In genomic region chr7:24111772-24112155, GRCm38 (mm10) we compare ENCODE assay signal across 9 mouse cellular contexts. TPM values are rescaled to one million over a fixed set of nuclear protein-coding genes. Genes with fewer than 3 reads are reported as not detected.
DNase-seq lines count a peak whose midpoint lies in the region; ATAC-seq and TF ChIP-seq lines count a peak whose summit lies in the region.
"Had no signal": no experiment of that assay in that cellular context is flagged by ENCODE, and none has a peak within 500 bp of the region (broad histone marks: within the 10 kb centered on the region; RNA-seq: fewer than 3 reads in every experiment).

No protein-coding gene starts in this region.

- H3K27me3 ChIP-seq in heart, embryonic 13.5 days (replicated peaks) = no peaks in the 10 kb centered on the region
- no peaks in the 10 kb centered on the region for H3K27me3 ChIP-seq in Patski
- no peaks in the 10 kb centered on the region for H3K27me3 ChIP-seq in hindbrain, embryonic 10.5 days (ENCODE audit: insufficient read depth, poor library complexity, severe bottlenecking)
- H3K27me3 ChIP-seq in liver, postnatal 0 days (ENCODE audit: insufficient read depth, low read length) = no peaks in the 10 kb centered on the region
- H3K27me3 ChIP-seq: CH12.LX had no signal

- in situ Hi-C loops in Patski (cut with MboI; ENCODE audit: low pct_unique_long_range_greater_than_20kb) = no loop called here

- 4% methylated on average over 9 of the region's 9 CpGs for WGBS in heart, embryonic 13.5 days
- 5% methylated on average over 9 of the region's 9 CpGs for WGBS in hindbrain, embryonic 10.5 days
- whole genome bisulfite sequencing in liver, postnatal 0 days (ENCODE audit: insufficient replicate concordance) = 22% methylated on average over 9 of the region's 9 CpGs

- H3K36me3 ChIP-seq in heart, embryonic 13.5 days = peaks cover 33% of the 10 kb centered on the region
- H3K36me3 ChIP-seq in hindbrain, embryonic 10.5 days = peaks cover 31% of the 10 kb centered on the region
- peaks cover 9% of the 10 kb centered on the region for H3K36me3 ChIP-seq in liver, postnatal 0 days (replicated peaks; ENCODE audit: insufficient read depth, low read length)

- H3K4me3 ChIP-seq in heart, embryonic 13.5 days = peak overlapping the region; percentile 83
- H3K4me3 ChIP-seq in hindbrain, embryonic 10.5 days = peak overlapping the region; percentile 72
- peak overlapping the region; percentile 56 for H3K4me3 ChIP-seq in liver, postnatal 0 days (ENCODE audit: low read depth, low read length)

- H3K4me2 ChIP-seq in heart, embryonic 13.5 days = peak overlapping the region; percentile 85
- peak overlapping the region; percentile 79 for H3K4me2 ChIP-seq in liver, postnatal 0 days (ENCODE audit: low read depth, low read length)

- POLR2A ChIA-PET in Patski (lab: Charles Lee) = interaction anchor here (0.6 kb wide), 1 partner anchor 436 kb away, joined by 5 read pairs; no protein-coding TSS in a partner anchor

- peak overlapping the region; percentile 89 for H3K9ac ChIP-seq in heart, embryonic 13.5 days
- no peak overlapping the region; the same call in 1 of the 2 replicates for H3K9ac ChIP-seq in liver, postnatal 0 days (replicated peaks)

- no peak for TF ChIP-seq CTCF in Patski (IDR thresholded peaks at IDR 0.05)
- TF ChIP-seq CTCF in liver, postnatal 0 days (IDR thresholded peaks at IDR 0.05; ENCODE audit: low read depth) = no peak

- no peak for DNase-seq in heart, adult 8-10 months (ENCODE audit: low spot score)
- DNase-seq in Patski (ENCODE audit: low read depth, low spot score) = no peak
- DNase-seq in hindbrain, embryonic 10.5 days (ENCODE audit: low spot score) = no peak
- DNase-seq in liver, postnatal 0 days = no peak
- DNase-seq in embryo, embryonic 11 days = no peak
- DNase-seq in urinary bladder, postnatal 4 days (ENCODE audit: low spot score in 2 of 2) = no peak
- DNase-seq in layer of hippocampus, postnatal 36 days = no peak

- TF ChIP-seq EP300 in liver, postnatal 0 days (IDR thresholded peaks at IDR 0.05; ENCODE audit: low read depth) = no peak

- peaks cover 7% of the 10 kb centered on the region for H3K4me1 ChIP-seq in heart, embryonic 13.5 days
- H3K4me1 ChIP-seq in hindbrain, embryonic 10.5 days (replicated peaks) = peaks cover 9% of the 10 kb centered on the region
- peaks cover 4% of the 10 kb centered on the region; the same call in 1 of the 2 replicates for H3K4me1 ChIP-seq in liver, postnatal 0 days (ENCODE audit: insufficient read depth)

- no peak for ATAC-seq in heart, embryonic 13.5 days (ENCODE audit: extremely low read depth, insufficient number of reproducible peaks, low FRiP score, low TSS enrichment)
- peak; percentile 4 for ATAC-seq in Patski
- no peak; the same call in 1 of the 2 replicates for ATAC-seq in liver, postnatal 0 days

- H3K27ac ChIP-seq in heart, embryonic 13.5 days (replicated peaks) = peak overlapping the region; percentile 81
- peak overlapping the region; percentile 84 for H3K27ac ChIP-seq in hindbrain, embryonic 10.5 days
- H3K27ac ChIP-seq in liver, postnatal 0 days (ENCODE audit: low read depth) = peak overlapping the region; percentile 87

- CTCF ChIA-PET in Patski (lab: Charles Lee) = no interaction called here

- H3K9me3 ChIP-seq in heart, embryonic 13.5 days = peaks cover 20% of the 10 kb centered on the region
- H3K9me3 ChIP-seq in hindbrain, embryonic 10.5 days = peaks cover 38% of the 10 kb centered on the region
- H3K9me3 ChIP-seq in liver, postnatal 0 days (ENCODE audit: low read length) = peaks cover 22% of the 10 kb centered on the region

RNA-seq across cellular contexts. Expression of gene Zfp112, which starts 0.3 kb away (rescaled TPM):
- 4.5 and 5.4 TPM in 2 replicates for polyA plus RNA-seq in heart, embryonic 13.5 days (2015; fragmentation: Nextera tagmentation; extraction: Ambion mirVana)
- total RNA-seq in heart, adult 8-10 months (2022) = 1 to 10 TPM; 2.8 to 3.9 (median 3.2) TPM
- polyA plus RNA-seq in Patski (2021) = 2.4 TPM
- 3.3 and 5.4 TPM in 2 replicates for polyA plus RNA-seq in hindbrain, embryonic 10.5 days (2016; fragmentation: Nextera tagmentation; extraction: Ambion mirVana)
- 0.76 and 0.86 TPM in 2 replicates for polyA plus RNA-seq in liver, postnatal 0 days (2015; fragmentation: Nextera tagmentation; extraction: Ambion mirVana)
- 10 to 100 TPM; 12.1 to 12.3 TPM for total RNA-seq in layer of hippocampus, postnatal 36 days (2021)

RNA-seq across cellular contexts. Expression of gene Zfp235, which starts 22.2 kb away (rescaled TPM):
- 5.9 and 9.1 TPM in 2 replicates for polyA plus RNA-seq in heart, embryonic 13.5 days (2015; fragmentation: Nextera tagmentation; extraction: Ambion mirVana)
- total RNA-seq in heart, adult 8-10 months (2022) = 1 to 10 TPM; 4.0 to 5.5 (median 4.5) TPM
- 7.5 TPM for polyA plus RNA-seq in Patski (2021)
- polyA plus RNA-seq in hindbrain, embryonic 10.5 days (2016; fragmentation: Nextera tagmentation; extraction: Ambion mirVana) = 12.9 and 14.6 TPM in 2 replicates
- polyA plus RNA-seq in liver, postnatal 0 days (2015; fragmentation: Nextera tagmentation; extraction: Ambion mirVana) = 2.8 and 3.3 TPM in 2 replicates
- 10 to 100 TPM; 22.0 to 23.0 TPM for total RNA-seq in layer of hippocampus, postnatal 36 days (2021)

RNA-seq across cellular contexts. Expression of gene Zfp180, which starts 30.0 kb away (rescaled TPM):
- polyA plus RNA-seq in heart, embryonic 13.5 days (2015; fragmentation: Nextera tagmentation; extraction: Ambion mirVana) = 13.0 and 14.9 TPM in 2 replicates
- 10 to 100 TPM; 12.7 to 16.9 (median 16.1) TPM for total RNA-seq in heart, adult 8-10 months (2022)
- polyA plus RNA-seq in Patski (2021) = 16.2 TPM
- 25.9 and 29.4 TPM in 2 replicates for polyA plus RNA-seq in hindbrain, embryonic 10.5 days (2016; fragmentation: Nextera tagmentation; extraction: Ambion mirVana)
- 3.2 and 4.0 TPM in 2 replicates for polyA plus RNA-seq in liver, postnatal 0 days (2015; fragmentation: Nextera tagmentation; extraction: Ambion mirVana)
- 10 to 100 TPM; 43.3 to 44.5 TPM for total RNA-seq in layer of hippocampus, postnatal 36 days (2021)

RNA-seq across cellular contexts. Expression of gene Vmn1r183, which starts 58.7 kb away (rescaled TPM):
- not detected in 2 replicates for polyA plus RNA-seq in heart, embryonic 13.5 days (2015; fragmentation: Nextera tagmentation; extraction: Ambion mirVana)
- total RNA-seq in heart, adult 8-10 months (2022) = not detected
- polyA plus RNA-seq in Patski (2021) = 0.01 TPM
- polyA plus RNA-seq in hindbrain, embryonic 10.5 days (2016; fragmentation: Nextera tagmentation; extraction: Ambion mirVana) = not detected in 2 replicates
- polyA plus RNA-seq in liver, postnatal 0 days (2015; fragmentation: Nextera tagmentation; extraction: Ambion mirVana) = not detected in 2 replicates
- total RNA-seq in layer of hippocampus, postnatal 36 days (2021) = not detected
- total RNA-seq: CH12.LX had no signal
